Mouse (Mus musculus) liver (tissue): Measurements from ENCODE around the gene Rabac1.

Experiments
- DNase-seq: peaks from one replicate; pipeline ENCODE4 v3.0.0-alpha.2; 2020; ENCODE audit warnings: mixed read lengths

Rabac1 gene

DNA sequence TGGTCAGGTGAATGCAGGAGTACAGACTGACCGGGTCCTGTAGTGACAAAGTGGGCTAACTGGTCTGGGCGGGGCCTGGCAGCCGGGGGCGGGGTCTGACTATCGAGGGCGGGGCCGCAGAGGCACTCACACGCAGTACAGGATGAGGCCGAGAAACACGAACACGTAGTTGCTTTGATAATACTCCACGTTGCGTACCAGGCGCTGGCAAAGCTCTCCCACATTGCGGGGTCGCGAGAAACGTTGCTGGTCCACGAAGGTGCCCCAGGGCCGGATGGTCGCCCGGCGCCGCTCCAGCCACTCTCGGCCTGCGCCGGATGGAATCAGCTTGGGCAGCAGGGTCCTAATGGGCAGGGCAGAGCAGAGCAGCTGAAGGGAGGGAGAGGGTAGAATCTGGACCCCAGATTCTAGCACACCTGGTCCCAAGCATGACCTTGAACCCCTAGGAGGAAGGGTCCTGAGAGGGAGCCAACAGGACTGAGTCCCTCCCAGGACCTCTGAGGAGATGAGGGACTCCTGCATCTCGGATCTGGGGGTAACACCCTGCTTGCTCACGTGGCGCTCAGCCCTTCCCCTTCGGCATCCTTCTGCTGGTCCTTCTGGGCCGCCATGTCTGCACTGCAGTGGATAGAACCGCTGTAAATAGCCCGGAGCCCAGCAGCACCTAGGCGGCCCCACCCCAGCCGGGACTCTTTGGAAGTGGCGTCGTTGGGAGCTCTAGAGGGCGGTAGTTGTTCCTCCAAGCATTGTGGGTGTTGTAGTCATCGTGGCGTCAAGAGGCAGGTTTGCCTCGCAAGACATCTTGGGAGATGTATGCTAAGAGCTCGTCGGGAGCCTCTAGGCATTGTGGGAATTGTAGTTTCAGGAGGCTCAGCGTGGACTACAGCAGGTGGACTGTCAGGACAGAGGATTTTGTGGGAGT lies at the start of gene Rabac1:
Rabac1 (minus strand) TSS at position 783 of the 922 bp plus-strand sequence.
- DNase-seq: peak; percentile 92

GRCm38 (mm10) chr7:25011592-25011991 lies 39.0 kb upstream of the Rabac1 start:
- no peak for DNase-seq

- peak; percentile 39 for DNase-seq
These were observed 37.7 kb upstream of the Rabac1 start for GRCm38 (mm10) chr7:25010090-25010913.

GRCm38 (mm10) chr7:25009099-25009700 lies 36.6 kb upstream of the Rabac1 start:
- no peak for DNase-seq

- peak; percentile 65 for DNase-seq
These were observed 36.1 kb upstream of the Rabac1 start for GRCm38 (mm10) chr7:25008635-25009034.

DNA sequence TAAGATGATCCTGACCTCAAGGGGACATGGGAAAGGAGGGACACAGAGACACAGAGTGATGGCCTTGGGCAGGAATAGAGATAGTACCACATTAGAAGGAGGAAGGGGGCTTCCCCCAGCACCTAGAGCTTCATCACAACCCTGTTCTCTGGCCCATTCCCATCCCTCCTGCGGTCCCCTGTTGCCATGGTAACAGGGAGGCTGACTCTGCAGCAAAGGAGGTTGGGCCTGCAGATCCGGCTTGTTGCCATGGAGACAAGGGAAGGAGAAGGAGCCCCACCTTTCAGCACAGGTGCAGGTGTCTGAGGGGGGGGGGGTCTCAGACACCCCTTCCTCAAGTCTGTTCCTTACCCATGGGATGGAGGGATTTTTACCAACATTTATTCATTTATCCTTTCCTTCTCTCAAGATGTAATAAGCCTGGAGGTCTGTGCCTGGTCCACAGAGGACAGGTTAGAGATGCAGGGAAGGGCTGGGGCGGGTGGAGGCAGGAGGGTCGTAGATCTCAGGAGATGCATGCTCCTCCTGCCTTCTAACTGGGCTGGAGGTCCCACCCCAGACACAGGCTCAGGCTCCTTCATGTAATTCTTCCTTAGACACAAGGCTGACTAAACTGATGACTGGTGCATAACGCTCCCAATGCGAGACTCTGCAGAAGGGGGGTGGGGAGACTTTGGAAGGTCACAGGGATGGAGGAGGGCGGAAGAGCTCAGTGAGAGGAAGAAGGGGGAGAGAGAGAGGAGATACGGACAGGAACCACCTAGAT lies 35.2 kb upstream of the Rabac1 start:
- DNase-seq: no peak

GRCm38 (mm10) chr7:25006586-25007364 lies 34.2 kb upstream of the Rabac1 start:
- DNase-seq: no peak

GRCm38 (mm10) chr7:25006171-25006570 lies 33.6 kb upstream of the Rabac1 start:
- no peak for DNase-seq

DNA sequence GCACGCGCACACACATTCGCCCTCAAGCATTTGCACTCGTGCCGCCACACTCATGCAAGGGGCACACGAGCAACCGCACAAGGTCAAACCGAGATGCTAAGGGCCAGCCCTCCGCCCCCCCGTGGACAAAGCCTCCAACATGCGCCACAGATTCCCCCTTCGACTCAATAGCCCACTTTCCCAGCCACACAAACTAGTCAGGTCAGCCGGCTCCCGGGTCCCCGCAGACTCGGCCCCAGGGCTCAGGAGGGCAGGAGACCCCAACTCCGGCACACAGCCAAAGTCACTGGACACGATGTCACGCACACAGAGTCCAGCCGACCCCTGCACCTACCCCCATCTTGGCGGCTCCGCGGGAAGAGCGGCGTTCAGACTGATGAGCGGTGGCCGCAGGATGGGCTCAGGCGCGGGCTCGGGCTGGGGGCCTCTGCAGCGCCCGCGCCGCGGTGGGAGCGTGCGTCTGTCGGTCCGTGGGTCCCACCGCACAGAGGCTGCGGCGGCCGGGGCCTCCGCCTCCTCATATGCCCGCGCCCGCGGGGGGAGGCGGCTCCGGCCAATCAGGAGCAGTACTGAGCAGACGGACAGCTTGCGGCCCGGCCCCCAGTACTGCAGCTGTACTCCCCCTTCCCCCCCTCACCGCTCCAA lies 33.0 kb upstream of the Rabac1 start, which contains the start of gene Atp1a3:
Atp1a3 (minus strand) TSS at position 538 of the 645 bp plus-strand sequence.
- peak; percentile 34 for DNase-seq

- DNase-seq: no peak
These were observed 32.3 kb upstream of the Rabac1 start for GRCm38 (mm10) chr7:25004806-25005205.

DNA sequence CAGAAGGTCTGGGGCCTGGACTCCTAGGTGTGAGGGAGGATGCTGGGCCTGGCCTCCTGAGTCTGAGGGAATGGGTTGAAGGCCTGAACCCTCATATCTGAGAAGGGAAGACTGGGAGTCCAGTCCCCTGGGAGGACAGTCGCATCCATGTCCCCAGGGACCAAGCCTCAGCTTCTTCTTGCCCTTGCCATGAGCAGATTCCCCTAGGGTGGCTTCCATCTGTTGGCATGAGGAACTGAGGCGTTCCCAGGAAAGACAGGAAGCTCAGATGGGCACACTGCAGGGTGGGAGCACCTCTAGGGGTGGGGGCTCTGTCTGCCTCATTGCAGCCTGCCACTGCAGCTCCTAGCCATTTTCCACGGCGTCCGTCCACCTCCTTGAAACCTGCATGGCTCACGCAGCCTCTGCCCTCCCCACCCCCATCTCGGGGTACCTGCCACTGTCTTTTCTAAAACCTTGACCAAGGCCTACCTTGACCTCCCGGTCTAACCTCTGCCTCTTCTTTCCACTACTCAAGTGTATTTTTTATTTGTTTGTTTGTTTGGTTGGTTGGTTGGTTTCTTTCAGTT lies 31.4 kb upstream of the Rabac1 start:
- no peak for DNase-seq

DNA sequence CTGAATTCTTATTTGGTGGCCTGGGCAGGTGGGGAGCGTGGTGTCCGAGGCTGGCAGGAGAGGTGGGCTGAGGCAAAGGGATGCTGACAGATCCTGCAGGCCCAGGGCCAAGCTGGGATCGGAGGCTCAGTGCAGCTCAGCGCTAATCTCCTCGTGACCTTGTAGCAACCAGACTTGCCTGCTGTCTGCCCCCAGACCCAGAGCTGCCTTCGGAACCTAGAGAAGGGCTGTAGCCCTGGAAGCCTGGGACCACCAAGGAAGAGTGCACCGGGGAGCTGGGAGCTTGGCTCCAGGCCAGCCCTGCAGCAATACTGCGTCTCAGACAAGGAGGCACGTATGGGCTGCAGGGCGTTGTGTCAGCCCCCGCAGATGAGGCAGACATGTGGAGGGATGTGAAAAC lies 30.7 kb upstream of the Rabac1 start:
- no peak for DNase-seq

DNA sequence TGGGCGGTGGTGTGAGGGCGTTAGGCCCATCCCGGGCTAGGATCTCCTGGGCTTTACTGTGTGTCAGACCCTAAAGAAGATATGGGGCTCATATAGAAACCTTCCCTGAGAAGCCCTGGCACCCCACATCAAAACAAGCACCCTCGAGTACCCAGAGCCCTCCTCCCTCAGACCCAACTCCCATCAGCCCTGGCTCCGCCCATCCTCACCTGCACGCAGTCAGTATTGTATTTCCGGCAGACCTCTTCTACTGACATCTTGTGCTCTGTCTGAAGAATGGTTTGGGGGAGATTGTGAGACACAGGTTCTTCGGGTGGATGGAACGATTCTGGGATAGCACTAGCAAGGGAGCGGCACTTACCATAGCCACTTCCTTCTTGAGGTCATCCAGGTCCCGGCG lies 28.2 kb upstream of the Rabac1 start:
- no peak for DNase-seq

DNA sequence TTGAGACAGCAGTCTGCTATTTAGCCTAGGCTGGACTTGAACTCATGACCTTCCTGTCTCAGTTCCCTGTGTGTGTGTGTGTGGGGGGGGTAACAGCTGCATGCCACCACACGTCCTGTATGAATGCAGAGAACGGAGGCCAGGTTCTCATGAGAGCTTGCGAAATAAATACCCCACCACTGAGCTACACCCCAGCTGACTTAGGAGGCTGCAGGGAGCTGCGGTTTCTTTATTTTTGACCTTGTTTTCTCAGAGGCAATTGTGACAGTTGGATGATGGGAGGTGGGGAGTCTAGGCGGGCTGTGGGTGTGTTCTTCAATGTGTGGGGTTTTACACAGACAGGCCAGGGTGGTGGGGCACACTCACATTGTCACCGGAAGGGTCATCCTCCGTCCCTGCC lies 27.7 kb upstream of the Rabac1 start:
- DNase-seq: no peak

DNA sequence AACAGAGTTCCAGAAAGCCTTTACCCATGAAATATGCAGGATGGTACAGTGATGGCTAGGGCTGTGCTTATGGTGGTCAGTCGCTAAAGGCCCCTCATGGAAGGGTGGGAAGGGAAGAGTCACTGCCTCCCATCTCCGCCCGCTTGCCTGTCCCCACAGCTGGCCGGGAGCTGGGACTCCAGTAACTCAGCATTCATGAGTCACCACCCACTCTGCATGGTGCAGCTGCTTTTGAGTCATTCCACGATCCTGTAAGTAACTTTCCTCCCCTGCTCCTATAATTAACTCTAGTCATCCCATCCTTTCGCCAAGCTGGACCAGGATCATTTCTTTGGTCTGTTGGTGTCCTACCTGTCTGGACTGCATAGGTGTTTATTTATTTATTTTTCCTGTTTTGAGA lies 20.5 kb upstream of the Rabac1 start:
- DNase-seq: no peak

- DNase-seq: no peak
These were observed 17.9 kb upstream of the Rabac1 start for GRCm38 (mm10) chr7:24990478-24990877.

DNA sequence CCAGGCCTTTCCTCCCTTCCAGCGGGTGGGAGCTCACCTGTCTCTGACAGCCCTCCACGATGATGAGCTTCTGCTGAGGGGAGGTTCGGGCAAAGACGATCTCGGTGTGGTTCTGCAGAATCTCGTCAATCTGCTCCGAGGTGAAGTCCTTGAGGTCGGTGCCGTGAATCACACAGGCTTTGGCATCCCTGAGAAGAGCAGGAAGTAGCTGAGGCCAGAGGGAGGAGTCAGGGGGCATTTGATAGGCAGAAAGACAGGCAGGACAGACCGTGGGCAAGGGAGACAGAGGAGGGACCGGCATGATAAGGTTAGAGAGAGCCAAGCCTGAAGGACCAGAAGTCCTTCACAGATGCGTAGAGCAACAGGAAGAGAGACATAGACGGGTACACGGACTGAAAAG lies 15.4 kb upstream of the Rabac1 start:
- no peak for DNase-seq

GRCm38 (mm10) chr7:24985799-24986198 lies 13.2 kb upstream of the Rabac1 start:
- no peak for DNase-seq

- no peak for DNase-seq
These were observed 11.8 kb upstream of the Rabac1 start for GRCm38 (mm10) chr7:24984307-24984706.

- DNase-seq: no peak
These were observed 10.8 kb upstream of the Rabac1 start for GRCm38 (mm10) chr7:24983396-24983795.

GRCm38 (mm10) chr7:24980439-24980838 lies 7.9 kb upstream of the Rabac1 start:
- DNase-seq: no peak
